Mouse (Mus musculus) heart, postnatal 0 days (tissue): ENCODE measurements around the gene Amacr. TPM values are rescaled to one million over a fixed set of nuclear protein-coding genes. Genes with fewer than 3 reads are reported as not detected.

Source experiments
- ATAC-seq: fragments of 200-750 bp; cut with Nextera tagmentation; 2 replicates; pipeline ENCODE4 v1.8.0; 2017; ENCODE audit warnings: low read depth, moderate number of reproducible peaks, moderate library complexity; ENCODE audit not compliant: insufficient read depth
- DNase-seq: peaks from one replicate; pipeline ENCODE4 v3.0.0-alpha.2; 2016; ENCODE audit warnings: low spot score
- H3K27ac ChIP-seq: fragments of 300-500 bp; sonication (generic); 2 replicates; pipeline ENCODE4 v1.5.1; 2014; ENCODE audit warnings: low read depth, mild to moderate bottlenecking
- H3K27me3 ChIP-seq: fragments of 300-500 bp; sonication (generic); 2 replicates; pipeline ENCODE4 v1.6.1; 2014; ENCODE audit warnings: low read length, mixed read lengths; ENCODE audit not compliant: control insufficient read depth, insufficient read depth
- H3K36me3 ChIP-seq: fragments of 300-500 bp; sonication (generic); replicated peaks from 2 replicates; pipeline ENCODE4 v1.6.1; 2014; ENCODE audit warnings: low read length, mixed read lengths; ENCODE audit not compliant: control insufficient read depth, insufficient read depth
- H3K4me1 ChIP-seq: fragments of 300-500 bp; sonication (generic); 2 replicates; pipeline ENCODE4 v1.6.1; 2014; ENCODE audit warnings: antibody characterized with exemption; ENCODE audit not compliant: control insufficient read depth, insufficient read depth
- H3K4me2 ChIP-seq: fragments of 300-500 bp; sonication (generic); 2 replicates; pipeline ENCODE4 v1.6.1; 2014; ENCODE audit warnings: low read depth, mild to moderate bottlenecking, low read length, moderate library complexity
- H3K4me3 ChIP-seq: fragments of 300-500 bp; sonication (generic); 2 replicates; pipeline ENCODE4 v1.5.1; 2014; ENCODE audit warnings: low read depth, low read length
- H3K9ac ChIP-seq: fragments of 300-500 bp; sonication (generic); replicated peaks from 2 replicates; pipeline ENCODE4 v1.6.1; 2014; ENCODE audit warnings: low read depth, low read length, mixed read lengths
- H3K9me3 ChIP-seq: fragments of 300-500 bp; sonication (generic); replicated peaks from 2 replicates; pipeline ENCODE4 v1.6.1; 2016; ENCODE audit warnings: low read length; ENCODE audit not compliant: control insufficient read depth
- CTCF ChIP-seq: IDR thresholded peaks from 2 replicates; pipeline ENCODE4 v1.5.1; 2016; ENCODE audit warnings: antibody characterized with exemption, control low read depth, low read depth
- EP300 ChIP-seq: IDR thresholded peaks from 2 replicates; pipeline ENCODE4 v1.6.1; 2016; ENCODE audit warnings: antibody characterized with exemption, low read depth
- whole genome bisulfite sequencing: fragments of 180-500 bp; shearing (Covaris S2); extraction: QIAGEN DNeasy Blood & Tissue Kit; methylation state at CpG from one replicate; pipeline ENCODE4 v1.1.7; 2014; 5-methylcytosine and 5-hydroxymethylcytosine counted together
- polyA plus RNA-seq: library from polyadenylated mRNA; unstranded; fragments of >200 nt; fragmentation: Nextera tagmentation; extraction: Ambion mirVana; gene quantifications from 2 replicates; pipeline ENCODE4 v1.2.1, GENCODE M21; 2015
- total RNA-seq: library from RNA; depleted of rRNA; stranded (reverse); fragments of >200 nt; gene quantifications from 2 replicates; pipeline ENCODE4 v1.2.3, GENCODE M21; 2014; ENCODE audit warnings: low replicate concordance

Amacr gene
- total and polyA plus RNA-seq, 2 experiments from 2014 or later, result 25.5 to 25.8 TPM

DNA sequence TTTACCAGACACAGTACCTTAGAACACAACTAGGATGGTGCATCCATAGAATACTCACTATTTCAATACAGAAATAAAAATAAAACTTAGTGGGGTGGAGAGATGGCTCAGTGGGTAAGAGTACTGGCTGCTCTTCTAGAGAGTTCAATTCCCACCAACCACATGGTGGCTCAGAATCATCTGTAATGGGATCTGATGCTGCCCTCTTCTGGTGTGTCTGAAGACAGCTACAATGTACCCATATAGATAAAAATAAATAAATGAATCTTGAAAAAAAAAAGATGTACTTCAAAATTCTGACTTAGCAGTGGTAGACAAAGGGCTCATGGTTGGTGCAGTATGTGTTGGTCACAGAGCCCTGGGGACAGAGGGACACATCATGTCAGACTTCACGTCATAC lies 10.0 kb downstream of the Amacr start:
- DNase-seq, result no peak
- H3K36me3 ChIP-seq, result peaks cover 29% of the 10 kb centered on the region
- H3K27me3 ChIP-seq, result no peaks in the 10 kb centered on the region
- WGBS, result 89% methylated on average over 1 of the region's 1 CpGs
- H3K4me2 ChIP-seq, result no peak overlapping the region
- H3K9ac ChIP-seq, result no peak overlapping the region
- TF ChIP-seq EP300 (no peak), CTCF (0 out of 2 replicates have a peak, but pooled peaks have one; percentile 2)
- H3K27ac ChIP-seq, result no peak overlapping the region
- no peak overlapping the region for H3K4me3 ChIP-seq
- no peaks in the 10 kb centered on the region for H3K9me3 ChIP-seq
- H3K4me1 ChIP-seq, result no peaks in the 10 kb centered on the region
- no peak for ATAC-seq

DNA sequence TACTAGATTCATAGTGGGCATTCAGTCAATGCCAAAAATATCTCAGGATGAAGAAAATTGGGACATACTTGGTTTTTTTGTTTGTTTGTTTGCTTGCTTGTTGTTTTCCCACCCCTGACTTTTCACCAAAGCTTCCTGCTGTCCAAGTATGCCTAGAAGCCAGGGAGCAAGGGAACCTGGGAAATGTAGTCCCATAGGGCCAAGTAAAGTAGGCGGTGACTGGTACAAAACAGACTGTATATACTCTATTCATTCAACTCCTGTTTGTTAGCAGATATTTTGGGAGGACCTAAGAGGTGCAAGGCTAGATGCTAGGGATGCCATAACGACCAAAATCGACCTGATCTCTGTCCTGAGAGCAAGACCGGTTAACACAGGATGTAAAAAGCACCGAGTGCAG lies 18.3 kb downstream of the Amacr start:
- DNase-seq, result no peak
- WGBS, result 38% methylated on average over 5 of the region's 5 CpGs
- Histone ChIP-seq H3K27ac (no peak overlapping the region), H3K36me3 (peaks cover 12% of the 10 kb centered on the region), H3K4me3 (no peak overlapping the region), H3K9ac (no peak overlapping the region), H3K9me3 (no peaks in the 10 kb centered on the region), H3K4me2 (no peak overlapping the region), H3K27me3 (no peaks in the 10 kb centered on the region), H3K4me1 (no peaks in the 10 kb centered on the region)
- no peak for TF ChIP-seq EP300
- TF ChIP-seq CTCF, result no peak
- ATAC-seq, result no peak

DNA sequence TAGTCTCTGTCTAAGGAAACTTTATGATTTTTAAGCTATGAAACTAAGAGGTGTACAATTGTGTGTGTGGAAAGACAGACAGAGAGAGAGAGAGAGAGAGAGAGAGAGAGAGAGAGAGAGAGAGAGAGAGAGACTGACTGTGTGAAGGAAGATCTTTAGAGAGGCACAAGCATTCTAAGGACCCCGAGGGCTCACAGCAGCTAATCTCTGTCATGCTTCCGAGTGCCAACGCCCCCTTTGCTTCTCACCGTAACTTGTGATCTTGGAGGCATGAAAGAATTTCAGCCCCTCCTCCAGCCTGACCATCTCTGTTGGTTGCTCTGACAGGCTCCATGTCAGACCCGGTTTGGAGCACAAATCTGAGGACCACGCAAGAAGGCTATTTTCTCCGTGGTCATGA lies 18.9 kb downstream of the Amacr start, which contains the start of gene Slc45a2:
Gene Slc45a2, plus strand, starts transcription at position 301 of the 400 bp plus-strand sequence.
- H3K27ac ChIP-seq, result no peak within 1 kb of the TSS
- H3K4me3 ChIP-seq, result no peak within 1 kb of the TSS
- no peaks in the 10 kb centered on the region for H3K4me1 ChIP-seq
- WGBS, result 39% methylated on average over 7 of the region's 7 CpGs
- H3K9ac ChIP-seq, result no peak within 1 kb of the TSS
- no peak within 1 kb of the TSS for H3K4me2 ChIP-seq
- H3K36me3 ChIP-seq, result peaks cover 7% of the 10 kb centered on the region; the same call in 1 of the 2 replicates
- ATAC-seq, result no peak
- TF ChIP-seq CTCF (no peak), EP300 (no peak)
- H3K27me3 ChIP-seq, result no peaks in the 10 kb centered on the region
- H3K9me3 ChIP-seq, result no peaks in the 10 kb centered on the region
- DNase-seq, result no peak

DNA sequence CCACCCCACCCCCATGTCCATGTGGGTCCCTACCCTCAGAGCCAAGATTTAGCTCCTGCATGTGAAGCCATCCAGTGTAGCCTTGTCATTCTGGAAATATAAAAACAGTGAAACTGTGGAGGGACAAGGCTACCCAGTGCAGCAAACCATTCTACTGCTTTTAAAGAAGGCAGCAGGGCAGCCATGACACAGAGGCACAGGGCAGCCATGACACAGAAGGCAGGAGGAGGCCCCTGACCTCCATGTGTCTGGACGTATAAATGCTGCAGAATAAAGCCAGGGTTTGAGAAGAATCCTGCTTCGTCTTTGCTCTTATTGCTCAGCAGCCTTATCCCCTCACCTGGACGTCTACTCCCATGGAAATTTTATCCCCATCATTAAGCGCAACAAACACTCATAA lies 22.2 kb downstream of the Amacr start:
- H3K9me3 ChIP-seq, result no peaks in the 10 kb centered on the region
- H3K27me3 ChIP-seq, result 0 out of 2 replicates have a peak, but pooled peaks cover 4% of the 10 kb centered on the region
- H3K4me3 ChIP-seq, result no peak overlapping the region
- ATAC-seq (no peak), DNase-seq (no peak)
- H3K4me2 ChIP-seq, result no peak overlapping the region
- 82% methylated on average over 4 of the region's 4 CpGs for WGBS
- no peaks in the 10 kb centered on the region for H3K4me1 ChIP-seq
- H3K9ac ChIP-seq, result no peak overlapping the region
- H3K27ac ChIP-seq, result no peak overlapping the region
- TF ChIP-seq EP300, result no peak
- no peak for TF ChIP-seq CTCF
- no peaks in the 10 kb centered on the region for H3K36me3 ChIP-seq

DNA sequence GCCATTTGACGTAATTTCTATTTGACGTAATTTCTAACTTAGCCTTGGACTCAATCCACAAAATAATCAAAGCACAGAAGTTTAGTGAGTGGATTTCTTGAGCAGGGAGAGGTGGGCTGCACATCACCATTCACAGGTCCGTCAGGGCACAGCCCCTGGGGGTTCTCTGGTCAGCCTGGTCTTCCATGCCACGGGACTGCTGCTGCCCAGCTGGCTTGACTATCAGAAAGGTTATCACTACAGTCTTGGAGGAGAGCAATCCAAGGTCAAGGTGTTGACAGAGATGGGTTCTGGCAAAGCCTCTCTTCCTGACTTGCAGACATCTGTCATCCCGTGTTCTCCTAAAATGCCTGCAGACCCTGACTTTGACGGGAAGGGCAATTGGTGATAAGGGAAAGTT lies 23.1 kb downstream of the Amacr start:
- 0 out of 2 replicates have a peak, but pooled peaks cover 4% of the 10 kb centered on the region for H3K27me3 ChIP-seq
- WGBS, result 33% methylated on average over 6 of the region's 6 CpGs

DNA sequence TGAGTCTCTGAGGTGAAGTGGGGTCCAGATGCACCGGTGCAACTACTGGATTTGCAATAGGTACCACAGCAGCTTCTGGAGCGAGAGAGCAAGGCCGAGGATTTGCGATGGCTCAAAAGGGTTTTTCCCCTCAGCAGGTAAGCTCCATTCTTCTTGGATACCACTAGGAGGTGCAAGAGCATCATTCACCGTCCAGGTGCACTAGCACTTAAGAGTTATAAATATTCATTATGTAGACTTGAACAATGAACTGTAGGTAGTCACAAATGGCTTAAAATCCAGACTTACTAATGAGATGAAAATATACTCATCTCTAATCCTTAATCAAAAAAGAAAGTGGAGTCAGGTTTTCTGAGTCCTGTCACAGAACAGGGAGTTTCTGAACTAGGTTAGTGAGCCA lies 27.2 kb downstream of the Amacr start:
- no peaks in the 10 kb centered on the region for H3K9me3 ChIP-seq
- H3K4me2 ChIP-seq, result no peak overlapping the region
- TF ChIP-seq CTCF (peak; percentile 34), EP300 (no peak)
- DNase-seq (no peak), ATAC-seq (no peak)
- H3K36me3 ChIP-seq, result no peaks in the 10 kb centered on the region
- 0 out of 2 replicates have a peak, but pooled peaks cover 4% of the 10 kb centered on the region for H3K27me3 ChIP-seq
- no peaks in the 10 kb centered on the region for H3K4me1 ChIP-seq
- H3K4me3 ChIP-seq, result no peak overlapping the region
- no peak overlapping the region for H3K9ac ChIP-seq
- no peak overlapping the region for H3K27ac ChIP-seq
- 22% methylated on average over 5 of the region's 5 CpGs for WGBS

More for the DNA sequence above, 23.1 kb downstream of the Amacr start:
- H3K36me3 ChIP-seq, result no peaks in the 10 kb centered on the region
- DNase-seq (no peak), ATAC-seq (no peak)
- no peak for TF ChIP-seq CTCF
- TF ChIP-seq EP300, result no peak
- no peak overlapping the region for H3K4me3 ChIP-seq
- H3K9me3 ChIP-seq, result no peaks in the 10 kb centered on the region
- H3K9ac ChIP-seq, result no peak overlapping the region
- H3K4me2 ChIP-seq, result no peak overlapping the region
- H3K4me1 ChIP-seq, result no peaks in the 10 kb centered on the region
- no peak overlapping the region for H3K27ac ChIP-seq
